Mouse (Mus musculus): ENCODE results near the gene Mapk8ip1.

The Mapk8ip1 gene

DNA sequence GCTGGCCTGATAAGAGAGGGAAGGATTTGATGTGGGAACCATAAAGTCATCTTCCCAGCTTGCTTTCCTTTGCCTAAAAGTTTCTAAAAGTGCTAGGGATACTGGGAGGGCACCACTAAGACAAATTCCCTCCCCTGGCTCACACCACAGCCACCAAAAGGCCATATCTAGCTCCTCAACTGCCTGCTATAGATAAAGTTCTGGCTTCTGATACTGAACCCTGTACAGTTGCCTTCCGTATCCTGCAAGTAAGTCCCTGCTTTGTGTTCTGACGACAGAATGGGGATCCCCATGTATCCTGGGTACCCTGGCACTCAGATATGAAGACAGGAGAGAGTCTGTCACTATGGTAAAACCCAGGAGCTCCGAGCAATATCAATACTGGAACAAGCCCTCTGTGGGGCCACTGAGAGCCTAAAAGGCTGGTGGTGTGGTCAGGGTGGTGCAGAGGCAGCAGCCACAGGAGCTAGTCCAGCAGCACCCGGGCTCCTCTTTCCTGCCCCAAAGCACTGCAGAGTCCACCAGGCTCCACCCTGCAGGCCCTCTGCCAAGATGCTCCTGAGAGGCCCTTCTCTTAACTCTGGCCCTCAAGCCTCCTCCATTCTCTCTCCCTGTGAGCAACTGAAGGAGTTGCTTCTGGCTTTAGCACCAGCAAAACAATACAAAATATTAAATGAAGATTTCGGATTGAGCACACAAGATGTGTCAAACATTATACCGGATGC lies 10.7 kb downstream of the Mapk8ip1 start:
- no peak for DNase-seq (ENCODE audit: low spot score)

DNA sequence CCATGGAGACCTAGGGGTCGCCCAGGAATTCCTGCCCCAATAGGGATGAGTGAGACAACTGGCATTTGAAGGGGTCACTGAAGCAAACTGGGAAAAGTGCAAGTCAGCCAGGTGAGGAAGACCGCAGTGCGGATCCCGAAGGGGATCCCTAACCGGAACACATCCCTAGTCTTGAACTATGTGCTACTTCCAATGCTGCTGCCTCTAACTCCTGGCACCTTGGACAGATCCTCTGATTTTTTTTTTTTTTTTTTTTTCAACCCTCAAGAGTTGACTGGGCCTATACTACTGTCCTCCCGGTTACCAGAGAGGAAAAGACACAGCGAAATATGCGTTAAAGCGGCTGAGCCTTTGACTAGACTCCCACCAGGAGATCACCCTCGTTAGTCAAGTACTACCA lies 11.4 kb downstream of the Mapk8ip1 start:
- no peak for DNase-seq (ENCODE audit: low spot score)

DNA sequence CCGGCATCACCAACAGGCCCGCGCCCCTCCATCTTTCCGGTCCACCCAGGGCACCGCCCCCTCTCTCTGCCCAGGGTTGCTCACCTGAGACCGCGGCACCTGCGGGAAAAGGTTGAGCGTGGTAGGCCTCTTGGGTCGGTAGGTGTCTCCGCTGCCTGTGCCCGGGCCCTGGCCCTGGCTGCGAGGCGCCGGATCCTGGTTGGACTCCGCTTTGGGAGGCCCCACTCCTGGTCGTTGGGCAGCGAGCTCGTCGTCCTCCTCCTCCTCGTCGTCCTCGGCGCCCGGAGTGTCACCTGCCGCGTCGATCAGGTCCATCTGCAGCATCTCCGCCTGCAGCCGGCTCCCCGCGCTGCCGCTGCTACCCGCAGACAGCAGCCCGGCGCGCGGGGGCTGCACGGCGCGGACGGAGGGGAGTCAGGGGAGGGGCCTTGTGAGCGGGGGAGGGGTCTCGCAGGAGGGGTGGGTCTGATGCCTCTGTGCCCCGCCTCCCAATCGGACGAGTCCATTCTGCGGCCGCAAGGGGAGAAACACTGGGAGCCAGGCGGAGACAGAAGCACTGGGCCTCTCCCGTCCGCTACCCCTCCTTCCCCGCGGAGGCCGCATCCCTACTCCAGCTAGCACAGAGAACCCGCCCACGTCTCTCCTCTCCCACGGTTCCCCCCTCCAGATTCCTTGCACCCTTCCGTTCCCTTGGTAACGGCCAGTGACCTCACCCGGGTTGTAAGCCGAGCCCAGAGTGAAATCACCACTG lies 12.0 kb downstream of the Mapk8ip1 start:
- peak; percentile 100 for DNase-seq (ENCODE audit: low spot score)

DNA sequence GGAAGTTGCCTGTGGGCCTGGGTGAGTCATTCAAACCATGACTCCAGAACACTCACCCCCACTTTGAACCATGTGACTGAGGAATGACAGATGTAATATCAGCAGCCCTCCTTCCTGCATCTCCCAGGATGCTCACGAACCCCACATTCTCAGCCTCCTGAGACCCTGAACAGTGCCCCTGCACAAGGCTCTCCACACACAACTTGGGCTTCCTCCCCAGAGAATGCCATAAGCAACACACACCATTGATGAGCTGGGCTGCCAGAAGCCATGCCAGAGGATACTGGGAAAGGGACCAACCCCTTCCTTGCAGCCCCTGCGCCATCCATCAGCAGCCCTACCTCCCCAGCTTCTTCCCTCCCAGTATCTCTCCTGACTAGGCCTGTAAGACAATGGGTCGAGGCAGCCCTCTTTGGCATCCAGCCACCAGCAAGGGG lies 13.0 kb downstream of the Mapk8ip1 start:
- DNase-seq (ENCODE audit: low spot score), result no peak

DNA sequence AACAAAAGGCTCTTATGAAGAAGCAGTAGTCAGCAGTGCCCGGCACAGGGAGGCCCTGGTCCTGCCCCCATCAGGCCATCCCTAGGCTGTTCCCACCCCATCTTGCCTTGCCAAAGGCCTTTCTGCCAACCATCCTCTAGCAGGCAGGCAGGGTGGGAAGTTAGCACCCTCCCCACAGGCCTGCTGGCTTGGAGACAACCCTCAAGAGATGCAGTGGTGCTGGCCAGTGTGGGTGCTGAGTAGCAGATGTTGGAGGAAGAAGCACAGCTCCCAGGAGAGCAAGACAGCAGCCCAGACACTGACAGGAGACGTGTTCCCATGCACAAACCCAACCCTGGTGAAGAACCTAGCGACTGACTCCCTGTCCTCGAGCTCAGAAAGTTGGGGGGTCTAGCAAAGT lies 13.4 kb downstream of the Mapk8ip1 start:
- DNase-seq (ENCODE audit: low spot score), result no peak

DNA sequence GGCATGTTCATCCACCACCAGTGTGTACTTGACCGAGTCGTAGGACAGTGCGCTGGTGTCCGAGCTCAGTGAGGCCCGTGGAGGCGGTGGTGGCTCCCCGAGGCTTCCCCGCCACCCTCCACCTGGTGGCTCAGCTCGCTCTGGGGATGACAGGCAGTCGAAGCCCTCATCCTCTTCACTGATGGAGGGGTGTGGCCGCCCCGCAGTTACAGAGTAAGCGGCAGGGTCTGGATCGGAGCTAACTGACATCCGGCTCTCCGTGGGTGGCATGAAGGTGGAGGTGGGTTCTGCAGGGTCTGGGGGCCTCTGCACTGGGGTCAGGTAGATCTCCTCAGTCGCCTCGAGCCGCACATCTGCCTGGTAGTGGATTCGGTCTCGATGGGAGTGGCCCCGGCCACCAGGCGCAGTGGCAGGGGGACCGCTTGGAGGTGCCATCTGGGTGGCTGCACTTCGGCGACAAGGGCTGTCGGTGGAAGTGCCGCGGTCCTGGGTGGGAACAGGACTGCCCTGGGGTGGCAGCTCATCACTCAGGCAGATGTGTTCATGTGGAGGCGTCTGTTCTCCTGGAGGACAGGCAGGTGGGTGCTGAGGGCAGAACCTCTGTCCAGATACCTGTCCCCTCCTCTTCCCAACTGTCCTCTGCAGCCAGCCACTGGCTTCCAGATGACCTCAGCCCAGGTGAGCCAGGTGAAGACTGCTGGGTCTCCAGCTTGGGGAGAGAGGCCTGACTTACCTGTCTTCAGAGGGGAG lies 14.1 kb downstream of the Mapk8ip1 start:
- no peak for DNase-seq (ENCODE audit: low spot score)

DNA sequence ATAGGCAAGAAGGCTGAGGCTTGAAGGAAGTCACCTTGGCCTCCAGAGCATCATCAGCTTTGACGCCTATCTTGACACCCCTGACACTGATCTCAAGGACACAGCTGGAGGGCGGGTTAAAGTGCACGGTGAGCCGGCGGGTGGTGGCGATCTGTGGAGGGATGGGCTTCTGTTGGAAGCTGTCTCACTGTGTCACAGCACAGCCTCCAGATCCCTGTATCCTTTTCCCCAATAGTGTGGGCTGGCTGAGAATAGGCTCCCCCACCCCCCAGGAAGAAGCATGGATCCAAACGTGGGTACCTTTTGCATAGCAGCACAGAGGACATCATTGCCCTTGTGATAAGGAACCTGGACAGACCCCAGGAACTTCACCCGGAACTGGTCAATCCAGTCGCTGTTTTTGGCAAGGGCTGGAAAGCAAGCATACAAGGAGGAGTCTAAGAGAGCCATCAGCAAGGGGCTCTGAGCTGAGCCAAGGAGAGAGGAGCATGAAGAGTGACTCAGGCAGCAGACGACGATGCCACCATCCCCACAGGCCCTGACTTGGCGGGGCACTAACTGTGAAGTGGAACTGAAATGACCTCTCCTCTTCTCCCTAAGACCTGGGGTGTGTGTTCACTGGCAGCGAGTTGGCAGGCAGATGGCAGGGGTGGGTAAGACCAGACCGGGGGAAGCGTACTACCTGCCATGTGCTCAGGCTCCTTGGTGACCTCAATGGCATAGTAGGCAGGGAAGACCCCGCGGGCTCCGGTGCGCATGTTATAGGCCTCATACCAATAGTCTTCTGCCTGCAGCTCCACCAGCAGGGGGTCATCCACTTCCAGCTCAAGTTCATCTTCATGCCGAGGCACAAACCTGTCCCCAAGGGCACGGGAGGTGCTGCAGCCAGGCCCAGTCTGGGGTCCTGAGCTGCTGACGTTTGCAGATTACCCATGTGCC lies 15.7 kb downstream of the Mapk8ip1 start:
- no peak for DNase-seq (ENCODE audit: low spot score)

DNA sequence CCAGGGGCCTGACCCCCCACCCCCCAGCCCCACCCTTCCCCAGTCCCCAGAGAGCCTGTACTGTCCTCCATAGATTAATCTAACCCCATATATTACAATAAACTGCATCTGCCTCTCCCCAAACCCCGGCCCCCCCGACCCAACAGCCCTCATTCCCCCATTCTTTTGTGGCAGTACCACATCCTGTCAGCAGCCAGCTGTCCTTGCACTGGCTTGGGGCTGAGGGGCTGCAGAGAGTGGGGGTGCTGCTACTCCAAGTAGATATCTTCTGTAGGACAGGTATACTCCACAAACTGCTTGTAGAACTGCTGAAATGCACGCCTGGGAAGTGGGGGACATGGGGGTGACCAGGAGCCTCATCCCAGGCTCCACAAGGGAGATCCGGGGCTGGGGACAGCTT lies 17.0 kb downstream of the Mapk8ip1 start:
- no peak for DNase-seq (ENCODE audit: low spot score)

DNA sequence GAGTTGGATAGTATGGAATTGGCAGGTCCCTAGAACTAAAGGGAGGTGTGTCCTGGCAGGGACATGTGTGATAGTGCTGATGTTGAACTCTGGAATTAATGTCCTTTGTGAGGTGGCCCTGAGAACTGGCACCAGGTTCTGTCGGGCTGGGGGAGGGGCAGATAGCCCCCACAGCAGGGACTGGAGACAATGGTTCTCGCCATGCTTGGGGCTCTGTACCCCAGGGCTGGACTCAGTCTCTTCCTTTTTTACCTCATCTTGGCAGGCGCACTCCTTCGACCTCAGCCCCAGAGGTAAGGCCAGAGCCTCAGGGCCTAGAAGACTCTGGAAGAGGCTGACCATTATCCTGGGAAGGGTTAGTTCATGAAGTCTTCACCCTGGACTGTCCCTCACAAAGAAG lies 18.3 kb downstream of the Mapk8ip1 start:
- DNase-seq (ENCODE audit: low spot score), result no peak

DNA sequence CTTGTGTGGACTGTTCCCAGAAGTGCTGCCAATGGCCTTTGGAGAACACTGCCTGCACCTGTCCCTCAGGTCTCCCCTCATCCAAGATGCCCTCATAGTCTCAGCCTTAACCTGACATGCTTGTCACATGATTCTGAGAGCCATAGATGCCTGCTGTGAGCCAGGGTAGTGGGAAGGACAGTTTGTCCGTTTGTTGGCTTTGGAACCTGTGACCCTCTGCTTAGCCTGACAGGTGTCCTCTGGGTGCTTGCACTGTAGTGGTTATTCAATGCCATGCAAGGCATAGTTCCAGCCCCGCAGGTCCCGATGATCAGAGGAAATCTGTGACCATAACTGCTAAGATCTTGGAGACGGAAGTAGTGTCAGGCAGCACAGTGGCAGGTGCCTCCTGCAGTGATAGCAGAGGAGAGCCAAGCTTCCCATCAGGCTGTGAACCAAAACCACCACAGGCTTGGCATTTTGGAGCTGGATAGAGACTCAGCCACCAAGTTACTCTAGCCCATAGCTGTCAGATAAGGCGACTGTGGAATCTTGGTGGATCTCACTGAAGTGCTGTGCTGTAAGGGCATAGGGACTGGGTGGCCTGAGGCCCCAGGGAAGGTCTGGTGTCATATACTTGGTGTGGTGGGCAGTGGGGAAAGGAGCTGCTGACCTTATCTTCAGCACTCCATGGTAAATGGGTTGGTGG lies 19.0 kb downstream of the Mapk8ip1 start, which contains the start of gene 1700029I15Rik:
1700029I15Rik (plus strand) TSS at position 638 of the 688 bp plus-strand sequence.
- DNase-seq (ENCODE audit: low spot score), result no peak

DNA sequence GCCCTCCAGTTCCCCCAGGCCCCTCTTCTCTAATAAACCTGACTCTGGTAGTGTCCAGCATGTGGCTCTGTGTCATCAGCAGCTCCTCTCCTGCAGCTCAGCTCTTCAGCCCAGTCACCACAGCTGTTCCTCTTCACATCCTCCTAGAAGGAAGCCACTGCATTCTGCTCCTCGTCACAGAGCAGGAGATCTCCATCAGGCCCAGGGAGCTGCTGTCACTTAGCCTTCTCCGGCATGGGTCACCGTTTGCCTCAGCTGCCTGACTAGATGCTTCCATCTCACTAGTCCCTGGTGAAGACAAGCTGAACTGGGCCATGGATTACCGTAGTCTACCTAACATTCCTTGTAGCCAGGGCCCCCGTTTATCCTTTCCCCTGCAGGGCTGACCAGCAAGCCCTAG lies 19.9 kb downstream of the Mapk8ip1 start:
- DNase-seq (ENCODE audit: low spot score), result no peak

DNA sequence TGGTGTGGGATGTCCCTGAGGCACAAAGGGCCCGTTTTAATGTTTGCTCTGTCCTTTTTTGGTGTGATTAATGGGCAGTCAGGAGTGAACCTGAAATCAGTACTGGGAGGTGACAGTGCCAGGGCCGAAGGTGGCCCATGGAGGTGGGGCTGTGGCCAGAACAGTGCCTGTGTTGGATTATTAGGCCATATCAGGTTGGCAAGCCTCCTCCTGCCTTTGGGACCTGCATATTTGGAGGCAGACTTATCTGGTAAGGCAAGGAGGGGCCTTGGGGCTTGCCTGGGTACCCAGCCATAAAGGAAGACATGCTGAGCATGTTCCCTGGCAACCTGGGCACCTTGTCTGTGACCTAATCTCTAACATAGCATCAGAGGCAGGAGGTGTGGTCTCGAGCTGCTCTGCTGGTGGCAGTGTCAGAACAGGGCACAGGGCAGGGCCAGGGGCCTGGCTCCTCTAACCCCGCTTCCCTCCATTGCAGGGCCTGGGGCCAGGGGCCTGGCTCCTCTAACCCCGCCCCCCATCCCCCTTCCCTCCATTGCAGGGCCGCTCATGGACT lies 20.5 kb downstream of the Mapk8ip1 start:
- DNase-seq (ENCODE audit: low spot score), result no peak

DNA sequence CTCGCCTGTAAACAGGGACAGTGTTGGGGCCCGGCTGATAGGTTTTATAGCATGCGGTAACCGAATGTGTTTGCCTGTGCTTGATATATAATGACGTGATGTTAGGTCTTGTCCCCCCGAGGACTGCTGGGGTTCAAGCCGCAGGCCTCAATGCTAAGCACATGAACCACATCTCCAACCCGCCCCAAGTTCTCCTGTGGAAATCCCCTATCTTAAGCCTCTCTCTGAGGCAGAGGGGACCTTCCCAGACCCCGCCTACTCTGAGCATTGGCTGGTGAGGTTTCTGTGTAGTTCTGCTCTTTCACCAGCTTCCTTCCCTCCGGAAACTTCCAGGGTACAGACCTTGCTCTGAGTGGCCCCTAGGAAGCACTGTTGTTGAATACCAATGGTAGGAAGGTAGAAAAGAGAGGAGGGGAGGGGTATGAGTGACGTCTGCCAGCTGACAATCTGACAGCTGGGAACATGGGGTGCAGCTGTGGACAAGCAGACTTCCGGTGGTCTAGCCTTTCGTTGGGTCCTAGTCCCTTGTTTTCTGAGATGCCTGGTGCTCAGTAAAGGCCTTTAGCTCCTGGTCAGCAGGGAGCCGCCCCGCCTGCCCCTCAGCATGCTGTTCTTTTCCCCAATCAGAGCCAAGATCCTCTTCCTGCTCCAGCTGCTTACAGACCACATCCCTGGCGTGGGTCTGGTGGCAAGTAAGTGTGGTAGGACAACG lies 21.1 kb downstream of the Mapk8ip1 start:
- no peak for DNase-seq (ENCODE audit: low spot score)

DNA sequence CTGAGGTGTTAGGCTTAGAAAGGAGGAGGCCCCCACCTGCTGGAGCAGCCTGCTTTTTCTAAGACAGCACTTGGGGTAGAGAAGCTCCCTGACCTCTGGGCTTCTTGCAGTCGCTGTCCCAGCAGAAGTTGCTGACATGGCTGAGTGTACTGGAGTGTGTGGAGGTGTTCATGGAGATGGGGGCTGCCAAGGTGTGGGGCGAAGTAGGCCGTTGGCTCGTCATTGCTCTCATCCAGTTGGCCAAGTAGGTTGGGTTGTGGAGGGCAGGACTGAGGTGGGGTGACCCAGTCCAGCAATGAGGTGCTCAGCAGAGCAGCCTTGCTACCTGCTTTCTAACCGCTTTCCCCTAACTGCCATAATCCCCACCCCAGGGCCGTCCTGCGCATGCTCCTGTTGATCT lies 23.7 kb downstream of the Mapk8ip1 start:
- no peak for DNase-seq (ENCODE audit: low spot score)

DNA sequence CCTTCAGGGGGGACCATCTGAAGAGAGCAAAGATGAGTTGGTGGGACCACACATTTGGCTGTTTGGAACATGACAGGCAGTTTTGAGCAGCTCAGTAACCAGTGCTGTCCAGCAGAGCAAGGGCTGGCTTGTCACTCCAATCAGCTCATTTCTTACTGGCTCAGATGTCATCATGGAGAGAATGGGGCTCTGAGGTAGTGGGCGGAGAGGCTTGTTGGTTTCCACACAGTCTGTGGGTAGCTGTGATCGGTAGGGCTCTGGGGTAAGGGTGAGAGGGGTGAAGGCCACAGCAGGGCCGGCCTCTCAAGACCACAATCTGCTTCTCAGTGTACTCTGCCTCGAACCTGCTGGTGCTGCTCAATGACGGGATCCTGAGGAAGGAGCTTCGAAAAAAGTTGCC lies 24.8 kb downstream of the Mapk8ip1 start:
- DNase-seq (ENCODE audit: low spot score), result no peak

DNA sequence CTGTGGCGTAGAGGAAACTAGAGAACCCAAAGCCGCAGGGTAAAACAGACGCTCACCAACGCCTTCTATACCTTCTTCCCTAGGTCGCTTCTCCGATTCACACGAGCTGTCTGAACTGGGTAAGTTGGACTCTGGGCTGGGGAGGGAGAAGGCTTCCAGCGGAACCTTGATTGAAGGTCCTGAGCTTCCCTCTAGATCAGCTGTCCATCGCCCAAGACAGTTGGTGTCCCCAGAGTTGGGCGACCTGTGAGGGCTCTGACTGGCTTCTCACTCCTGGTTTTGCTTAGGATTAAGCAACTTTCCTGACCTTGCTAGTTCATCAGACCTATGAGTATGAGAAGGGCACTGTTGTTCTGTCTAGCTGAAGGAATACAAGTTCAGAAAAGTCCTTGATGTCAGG lies 25.3 kb downstream of the Mapk8ip1 start:
- DNase-seq (ENCODE audit: low spot score), result no peak

DNA sequence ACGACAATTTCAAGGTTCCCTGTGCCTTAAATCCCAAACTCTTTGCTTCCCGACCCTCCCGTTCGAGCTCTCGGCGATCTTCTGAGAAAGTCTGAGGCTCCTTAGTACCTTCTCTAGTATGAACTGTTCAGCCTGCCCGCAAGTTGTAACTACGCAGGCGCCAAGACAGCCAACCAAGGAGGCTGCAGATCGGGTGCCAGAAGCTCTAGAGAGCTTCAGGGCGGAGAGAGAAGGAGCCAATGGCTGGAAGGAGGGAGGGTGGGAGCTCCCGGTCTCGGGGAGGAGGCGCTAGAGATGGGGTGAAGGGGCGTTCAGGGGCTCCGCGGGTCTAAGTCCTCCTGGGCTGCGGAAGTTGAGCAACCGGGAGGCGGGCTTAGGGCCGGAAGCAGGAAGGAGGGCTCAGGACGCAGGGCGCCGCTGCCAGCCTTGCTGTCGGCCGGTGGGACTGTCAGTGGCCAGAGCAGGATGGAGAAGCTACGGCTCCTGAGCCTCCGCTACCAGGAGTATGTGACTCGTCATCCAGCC lies 25.9 kb downstream of the Mapk8ip1 start:
- peak; percentile 96 for DNase-seq (ENCODE audit: low spot score)

DNA sequence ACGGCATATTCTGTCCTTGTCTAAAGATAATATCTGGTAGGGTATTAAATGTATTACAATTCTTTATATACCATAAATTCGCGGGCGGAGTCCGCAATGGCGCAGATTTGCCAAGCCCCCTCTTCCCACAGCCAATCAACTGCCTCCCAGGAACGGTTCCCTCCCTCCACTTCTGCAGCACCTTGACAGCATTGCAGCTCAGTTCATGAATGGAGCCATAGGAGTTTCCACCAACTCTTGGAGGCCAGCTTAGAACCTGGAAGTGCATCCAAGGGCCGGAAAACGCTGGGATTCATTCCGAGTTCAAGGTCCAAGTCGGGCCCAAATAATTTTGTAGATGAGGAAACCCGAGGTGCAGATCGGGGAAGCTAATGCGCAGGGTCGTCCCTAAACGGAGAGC lies 26.5 kb downstream of the Mapk8ip1 start, which contains the start of the genes Pex16 and Large2:
Pex16 (plus strand) TSS at position 163 of the 400 bp plus-strand sequence.
Large2 (minus strand) TSS at position 356 of the 400 bp plus-strand sequence.
- DNase-seq (ENCODE audit: low spot score), result peak; percentile 66

DNA sequence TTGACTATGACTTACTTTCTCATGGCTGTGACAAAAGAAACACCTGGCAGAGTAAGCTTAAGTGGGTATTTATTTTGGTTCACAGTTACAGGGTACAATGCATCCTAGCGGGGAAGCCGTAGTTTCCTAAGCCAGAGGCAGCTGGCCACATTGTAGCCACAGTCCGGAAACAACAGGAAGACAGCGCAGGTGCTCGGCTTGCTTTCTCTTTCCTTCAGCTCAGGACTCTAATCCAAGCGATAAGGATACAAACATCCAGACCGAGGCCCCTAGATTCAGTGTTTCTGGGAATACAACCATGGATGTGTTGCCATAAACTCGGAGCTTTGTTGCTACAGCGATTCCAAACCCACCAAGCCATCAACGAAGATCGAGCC lies 27.6 kb downstream of the Mapk8ip1 start:
- no peak for DNase-seq (ENCODE audit: low spot score)

All from embryo, embryonic 10.5 days (tissue).